Mouse (Mus musculus): ENCODE data around the gene Krtap10-10. TPM values are rescaled to one million over a fixed set of nuclear protein-coding genes. Genes with fewer than 3 reads are reported as not detected.

Gene Krtap10-10
- not detected for polyA plus RNA-seq (2017; shearing (Covaris generic))

GRCm38 (mm10) chr10:77835647-77836046 lies at the start of gene Krtap10-10:
Krtap10-10 (plus strand) TSS chr10:77835947.

GRCm38 (mm10) chr10:77787876-77788275 lies 47.9 kb upstream of the Krtap10-10 start, which contains the start of gene Gm7137:
Gm7137 (minus strand) TSS chr10:77788200.

GRCm38 (mm10) chr10:77794976-77795375 lies 40.8 kb upstream of the Krtap10-10 start, which contains the start of gene Gm9639:
Gm9639 (minus strand) TSS chr10:77795076.

GRCm38 (mm10) chr10:77798921-77799508 lies 36.7 kb upstream of the Krtap10-10 start, which contains the start of gene Gm19668:
Gm19668 (minus strand) TSS chr10:77799133.

GRCm38 (mm10) chr10:77811743-77812142 lies 24.0 kb upstream of the Krtap10-10 start, which contains the start of gene Gm9507:
Gm9507 (minus strand) TSS chr10:77811843.

GRCm38 (mm10) chr10:77814382-77814781 lies 21.4 kb upstream of the Krtap10-10 start, which contains the start of gene Gm2696:
Gm2696 (plus strand) TSS chr10:77814682.

GRCm38 (mm10) chr10:77826951-77827350 lies 8.8 kb upstream of the Krtap10-10 start, which contains the start of gene Krtap10-4:
Krtap10-4 (minus strand) TSS chr10:77827095.

GRCm38 (mm10) chr10:77846503-77846902 lies 10.8 kb downstream of the Krtap10-10 start, which contains the start of gene Gm36176:
Gm36176 (plus strand) TSS chr10:77846803.

GRCm38 (mm10) chr10:77852559-77852958 lies 16.8 kb downstream of the Krtap10-10 start, which contains the start of gene Gm10318:
Gm10318 (plus strand) TSS chr10:77852859.

GRCm38 (mm10) chr10:77861675-77862074 lies 25.9 kb downstream of the Krtap10-10 start, which contains the start of gene Gm3285:
Gm3285 (plus strand) TSS chr10:77861975.

Other genes with a start within 250 kb of the Krtap10-10 start
- 116 TPM for gene Sumo3, start 229.8 kb upstream of the Krtap10-10 start, polyA plus RNA-seq (2017; shearing (Covaris generic))
- not detected for gene Gm49325, start 229.8 kb upstream of the Krtap10-10 start, polyA plus RNA-seq (2017; shearing (Covaris generic))
- 58.6 TPM for gene Ube2g2, start 213.7 kb upstream of the Krtap10-10 start, polyA plus RNA-seq (2017; shearing (Covaris generic))
- gene Tspear, start 149.4 kb upstream of the Krtap10-10 start, polyA plus RNA-seq (2017; shearing (Covaris generic)), result 0.59 TPM
- gene Gm19402, start 145.2 kb upstream of the Krtap10-10 start, polyA plus RNA-seq (2017; shearing (Covaris generic)), result not detected
- not detected for gene Gm9508, start 138.7 kb upstream of the Krtap10-10 start, polyA plus RNA-seq (2017; shearing (Covaris generic))
- not detected for gene Gm10272, start 129.3 kb upstream of the Krtap10-10 start, polyA plus RNA-seq (2017; shearing (Covaris generic))
- gene Gm10024, start 124.5 kb upstream of the Krtap10-10 start, polyA plus RNA-seq (2017; shearing (Covaris generic)), result not detected
- not detected for gene Gm10142, start 120.1 kb upstream of the Krtap10-10 start, polyA plus RNA-seq (2017; shearing (Covaris generic))
- gene Krtap12-1, start 115.3 kb upstream of the Krtap10-10 start, polyA plus RNA-seq (2017; shearing (Covaris generic)), result not detected
- not detected for gene Gm10100, start 109.5 kb upstream of the Krtap10-10 start, polyA plus RNA-seq (2017; shearing (Covaris generic))
- not detected for gene Gm18596, start 93.3 kb upstream of the Krtap10-10 start, polyA plus RNA-seq (2017; shearing (Covaris generic))
- gene Gm9736, start 84.6 kb upstream of the Krtap10-10 start, polyA plus RNA-seq (2017; shearing (Covaris generic)), result not detected
- not detected for gene Gm3233, start 76.3 kb upstream of the Krtap10-10 start, polyA plus RNA-seq (2017; shearing (Covaris generic))
- not detected for gene Gm3238, start 64.6 kb upstream of the Krtap10-10 start, polyA plus RNA-seq (2017; shearing (Covaris generic))
- not detected for gene Gm7138, start 59.0 kb upstream of the Krtap10-10 start, polyA plus RNA-seq (2017; shearing (Covaris generic))
- gene Gm3250, start 53.4 kb upstream of the Krtap10-10 start, polyA plus RNA-seq (2017; shearing (Covaris generic)), result not detected
- not detected for gene Gm7137, start 47.7 kb upstream of the Krtap10-10 start, polyA plus RNA-seq (2017; shearing (Covaris generic))
- gene Gm9639, start 40.9 kb upstream of the Krtap10-10 start, polyA plus RNA-seq (2017; shearing (Covaris generic)), result not detected
- not detected for gene Gm19668, start 36.8 kb upstream of the Krtap10-10 start, polyA plus RNA-seq (2017; shearing (Covaris generic))
- not detected for gene Gm9507, start 24.1 kb upstream of the Krtap10-10 start, polyA plus RNA-seq (2017; shearing (Covaris generic))
- gene Gm2696, start 21.3 kb upstream of the Krtap10-10 start, polyA plus RNA-seq (2017; shearing (Covaris generic)), result not detected
- gene Krtap10-4, start 8.9 kb upstream of the Krtap10-10 start, polyA plus RNA-seq (2017; shearing (Covaris generic)), result not detected
- not detected for gene Gm36176, start 10.9 kb downstream of the Krtap10-10 start, polyA plus RNA-seq (2017; shearing (Covaris generic))
- not detected for gene Gm10318, start 16.9 kb downstream of the Krtap10-10 start, polyA plus RNA-seq (2017; shearing (Covaris generic))
- not detected for gene Gm3285, start 26.0 kb downstream of the Krtap10-10 start, polyA plus RNA-seq (2017; shearing (Covaris generic))
- not detected for gene Lrrc3, start 66.6 kb downstream of the Krtap10-10 start, polyA plus RNA-seq (2017; shearing (Covaris generic))
- 1.3 TPM for gene Trpm2, start 134.6 kb downstream of the Krtap10-10 start, polyA plus RNA-seq (2017; shearing (Covaris generic))
- 10.6 TPM for gene 1810043G02Rik, start 142.6 kb downstream of the Krtap10-10 start, polyA plus RNA-seq (2017; shearing (Covaris generic))
- 94.5 TPM for gene Pfkl, start 174.1 kb downstream of the Krtap10-10 start, polyA plus RNA-seq (2017; shearing (Covaris generic))
- not detected for gene Dnmt3l, start 206.0 kb downstream of the Krtap10-10 start, polyA plus RNA-seq (2017; shearing (Covaris generic))
- gene Aire, start 207.7 kb downstream of the Krtap10-10 start, polyA plus RNA-seq (2017; shearing (Covaris generic)), result 0.49 TPM
- 9.8 TPM for gene Icosl, start 233.4 kb downstream of the Krtap10-10 start, polyA plus RNA-seq (2017; shearing (Covaris generic))